Mouse (Mus musculus): ENCODE measurements around the gene Sco1. TPM values are rescaled to one million over a fixed set of nuclear protein-coding genes. Genes with fewer than 3 reads are reported as not detected.

Gene Sco1
- polyA plus RNA-seq, 1 experiment from 2014 or later, result 18.8 TPM

DNA sequence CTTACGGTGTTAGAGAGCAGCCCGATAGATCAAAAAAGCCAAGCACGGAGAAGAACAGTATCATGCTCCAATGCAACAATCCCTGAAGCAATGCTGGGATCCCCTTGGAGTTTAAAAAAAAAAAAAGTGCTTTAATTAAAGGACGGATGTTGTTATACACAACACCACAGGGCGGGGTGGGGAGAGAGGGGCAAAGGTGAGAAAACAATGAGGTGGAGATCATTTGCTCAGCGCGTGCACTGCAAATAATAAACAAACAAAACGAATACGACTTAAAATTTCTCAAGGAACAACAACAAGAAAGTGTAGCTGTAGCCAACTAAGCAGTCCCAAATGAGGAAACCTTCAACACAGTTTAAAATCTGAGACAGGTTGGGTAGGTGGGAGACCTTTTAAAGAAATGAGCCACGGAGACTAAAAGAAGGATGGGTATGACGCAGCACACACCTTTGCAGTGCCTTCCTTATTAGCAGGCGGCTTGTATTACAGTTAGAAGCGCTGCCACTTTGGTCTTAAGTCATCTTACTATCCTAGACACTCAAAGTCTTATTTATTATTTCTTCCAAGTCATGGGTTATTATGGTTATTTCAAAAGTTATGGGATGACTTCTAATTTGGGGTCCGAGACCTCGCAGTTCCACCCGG, 672 bp upstream of the Sco1 start:
- no peaks in the 10 kb centered on the region for H3K9me3 ChIP-seq (replicated peaks; ENCODE audit: control insufficient read depth, low read length)
- H3K27me3 ChIP-seq (ENCODE audit: control insufficient read depth, insufficient read depth, low read length), result no peaks in the 10 kb centered on the region
- WGBS, result 10% methylated on average over 16 of the region's 16 CpGs
- peaks cover 16% of the 10 kb centered on the region for H3K36me3 ChIP-seq (ENCODE audit: control insufficient read depth, insufficient read depth)
- ATAC-seq (replicated peaks; ENCODE audit: extremely low read depth, insufficient read depth, low FRiP score), result no peak; the same call in 1 of the 2 replicates
- peaks cover 18% of the 10 kb centered on the region for H3K4me1 ChIP-seq (ENCODE audit: control insufficient read depth, insufficient read depth, low read length)
- H3K9ac ChIP-seq (ENCODE audit: low read length), result peak overlapping the region; percentile 89
- peak overlapping the region; percentile 92 for H3K27ac ChIP-seq (ENCODE audit: low read length)
- H3K4me3 ChIP-seq (ENCODE audit: low read length), result peak overlapping the region; percentile 85
- peak overlapping the region; percentile 78 for H3K4me2 ChIP-seq (ENCODE audit: low read depth, low read length)

DNA sequence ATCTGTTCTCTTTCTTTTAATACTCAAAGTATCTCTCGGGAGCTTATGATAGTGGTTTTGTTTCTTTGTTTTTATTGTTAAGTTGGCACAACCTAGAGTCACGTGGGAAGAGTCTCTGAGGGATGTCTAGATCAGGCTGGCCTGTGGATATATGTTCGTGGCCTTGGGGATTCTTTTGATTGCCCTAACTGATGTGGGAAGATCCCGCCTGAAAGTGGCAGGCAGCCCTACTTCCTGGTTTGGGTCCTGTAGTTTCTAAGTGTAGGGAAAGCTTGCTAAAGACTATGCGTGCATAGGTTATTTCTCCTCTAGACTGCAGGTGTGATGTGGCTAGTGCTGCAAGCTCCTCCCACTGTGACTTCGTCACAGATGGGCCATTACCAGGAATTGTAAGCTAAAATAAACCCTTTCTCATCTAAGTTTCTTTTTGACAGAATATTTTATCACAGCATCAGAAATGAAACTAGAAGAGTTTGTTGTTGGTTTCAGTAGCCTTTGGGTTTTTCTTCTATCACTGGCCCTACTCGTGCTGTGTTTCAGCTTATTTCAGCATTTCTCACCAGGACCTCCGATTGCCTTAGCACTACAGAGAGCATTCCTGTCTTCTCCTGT, 2.4 kb downstream of the Sco1 start:
- 86% methylated on average over 8 of the region's 8 CpGs for WGBS
- Histone ChIP-seq H3K4me2 (ENCODE audit: low read depth, low read length) (no peak overlapping the region), H3K27ac (ENCODE audit: low read length) (no peak overlapping the region), H3K36me3 (ENCODE audit: control insufficient read depth, insufficient read depth) (peaks cover 30% of the 10 kb centered on the region), H3K4me1 (ENCODE audit: control insufficient read depth, insufficient read depth, low read length) (peaks cover 13% of the 10 kb centered on the region), H3K4me3 (ENCODE audit: low read length) (no peak overlapping the region), H3K9me3 (replicated peaks; ENCODE audit: control insufficient read depth, low read length) (no peaks in the 10 kb centered on the region), H3K9ac (ENCODE audit: low read length) (no peak overlapping the region), H3K27me3 (ENCODE audit: control insufficient read depth, insufficient read depth, low read length) (no peaks in the 10 kb centered on the region)
- ATAC-seq (replicated peaks; ENCODE audit: extremely low read depth, insufficient read depth, low FRiP score), result no peak

DNA sequence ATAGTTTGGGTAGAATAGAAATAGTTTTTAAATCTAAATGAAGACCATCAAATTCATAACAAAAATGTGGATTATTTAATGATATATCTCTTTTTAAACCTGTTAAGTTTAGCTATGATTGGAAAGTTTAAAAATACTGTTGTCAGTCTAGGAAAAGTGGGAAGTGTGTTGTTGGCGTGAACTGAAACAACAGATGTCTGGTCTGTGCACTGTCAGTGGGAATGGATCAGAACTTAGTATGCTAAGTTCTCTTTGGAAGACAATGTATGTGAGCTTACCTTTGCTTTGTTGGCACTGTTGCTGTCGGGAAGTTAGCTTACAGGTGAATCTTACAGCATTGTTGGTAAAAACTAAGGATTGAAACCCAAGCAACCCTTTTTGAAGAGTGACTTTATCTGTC, 8.8 kb downstream of the Sco1 start:
- WGBS, result 98% methylated on average over 2 of the region's 2 CpGs
- no peak overlapping the region for H3K27ac ChIP-seq (ENCODE audit: low read length)
- no peak for ATAC-seq (replicated peaks; ENCODE audit: extremely low read depth, insufficient read depth, low FRiP score)
- no peak overlapping the region for H3K4me2 ChIP-seq (ENCODE audit: low read depth, low read length)
- H3K27me3 ChIP-seq (ENCODE audit: control insufficient read depth, insufficient read depth, low read length), result no peaks in the 10 kb centered on the region
- no peaks in the 10 kb centered on the region for H3K9me3 ChIP-seq (replicated peaks; ENCODE audit: control insufficient read depth, low read length)
- peaks cover 42% of the 10 kb centered on the region for H3K36me3 ChIP-seq (ENCODE audit: control insufficient read depth, insufficient read depth)
- no peak overlapping the region for H3K9ac ChIP-seq (ENCODE audit: low read length)
- no peak overlapping the region for H3K4me3 ChIP-seq (ENCODE audit: low read length)
- no peaks in the 10 kb centered on the region for H3K4me1 ChIP-seq (ENCODE audit: control insufficient read depth, insufficient read depth, low read length)

DNA sequence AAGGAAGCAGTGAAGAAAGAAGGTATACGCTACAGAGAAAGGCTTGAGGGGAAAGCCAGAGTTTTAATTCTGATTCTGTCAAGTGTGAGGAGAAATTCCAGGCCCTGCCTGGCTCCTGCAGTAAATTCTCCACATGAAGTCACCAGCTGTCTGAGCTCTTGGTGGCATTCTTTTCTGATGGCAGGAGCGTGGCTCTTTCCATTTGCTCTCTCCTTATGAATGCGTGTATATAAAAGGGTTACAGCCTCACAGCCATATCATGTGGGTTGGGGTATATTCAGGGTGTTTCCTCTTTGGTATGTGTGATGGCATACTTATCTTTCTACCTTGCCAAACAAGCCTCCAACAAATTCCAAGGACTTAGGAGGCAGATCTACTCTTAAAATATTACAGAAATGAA, 10.3 kb downstream of the Sco1 start:
- no peaks in the 10 kb centered on the region for H3K9me3 ChIP-seq (replicated peaks; ENCODE audit: control insufficient read depth, low read length)
- no peak overlapping the region for H3K9ac ChIP-seq (ENCODE audit: low read length)
- H3K4me3 ChIP-seq (ENCODE audit: low read length), result no peak overlapping the region
- WGBS, result 76% methylated on average over 3 of the region's 3 CpGs
- no peak for ATAC-seq (replicated peaks; ENCODE audit: extremely low read depth, insufficient read depth, low FRiP score)
- no peak overlapping the region for H3K4me2 ChIP-seq (ENCODE audit: low read depth, low read length)
- H3K27ac ChIP-seq (ENCODE audit: low read length), result no peak overlapping the region
- no peaks in the 10 kb centered on the region for H3K4me1 ChIP-seq (ENCODE audit: control insufficient read depth, insufficient read depth, low read length)
- peaks cover 35% of the 10 kb centered on the region for H3K36me3 ChIP-seq (ENCODE audit: control insufficient read depth, insufficient read depth)
- H3K27me3 ChIP-seq (ENCODE audit: control insufficient read depth, insufficient read depth, low read length), result no peaks in the 10 kb centered on the region

DNA sequence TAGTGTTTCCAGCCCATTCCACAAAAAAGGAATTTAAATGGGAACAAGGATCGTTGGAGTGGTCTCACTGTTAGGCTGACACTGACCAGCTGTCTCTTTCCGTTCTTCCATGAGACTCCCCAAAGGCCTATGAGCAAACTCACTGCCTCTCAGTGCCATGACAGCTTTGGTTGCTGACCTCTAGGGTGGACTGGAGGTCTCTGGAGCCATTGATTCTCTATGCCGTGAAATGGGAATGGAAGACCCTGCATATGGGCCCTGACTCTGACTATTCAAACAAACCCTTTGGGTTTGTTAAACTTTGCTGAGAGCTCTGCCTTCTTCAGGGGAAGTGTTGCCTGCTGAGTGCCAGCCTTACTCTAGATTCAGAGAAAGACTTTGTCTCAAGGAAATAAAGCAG, 15.3 kb downstream of the Sco1 start:
- Histone ChIP-seq H3K36me3 (ENCODE audit: control insufficient read depth, insufficient read depth) (peaks cover 15% of the 10 kb centered on the region), H3K9ac (ENCODE audit: low read length) (no peak overlapping the region), H3K27me3 (ENCODE audit: control insufficient read depth, insufficient read depth, low read length) (no peaks in the 10 kb centered on the region), H3K4me1 (ENCODE audit: control insufficient read depth, insufficient read depth, low read length) (no peaks in the 10 kb centered on the region), H3K27ac (ENCODE audit: low read length) (no peak overlapping the region), H3K9me3 (replicated peaks; ENCODE audit: control insufficient read depth, low read length) (no peaks in the 10 kb centered on the region), H3K4me2 (ENCODE audit: low read depth, low read length) (no peak overlapping the region), H3K4me3 (ENCODE audit: low read length) (no peak overlapping the region)
- no peak for ATAC-seq (replicated peaks; ENCODE audit: extremely low read depth, insufficient read depth, low FRiP score)
- WGBS, result 79% methylated on average over 3 of the region's 3 CpGs

DNA sequence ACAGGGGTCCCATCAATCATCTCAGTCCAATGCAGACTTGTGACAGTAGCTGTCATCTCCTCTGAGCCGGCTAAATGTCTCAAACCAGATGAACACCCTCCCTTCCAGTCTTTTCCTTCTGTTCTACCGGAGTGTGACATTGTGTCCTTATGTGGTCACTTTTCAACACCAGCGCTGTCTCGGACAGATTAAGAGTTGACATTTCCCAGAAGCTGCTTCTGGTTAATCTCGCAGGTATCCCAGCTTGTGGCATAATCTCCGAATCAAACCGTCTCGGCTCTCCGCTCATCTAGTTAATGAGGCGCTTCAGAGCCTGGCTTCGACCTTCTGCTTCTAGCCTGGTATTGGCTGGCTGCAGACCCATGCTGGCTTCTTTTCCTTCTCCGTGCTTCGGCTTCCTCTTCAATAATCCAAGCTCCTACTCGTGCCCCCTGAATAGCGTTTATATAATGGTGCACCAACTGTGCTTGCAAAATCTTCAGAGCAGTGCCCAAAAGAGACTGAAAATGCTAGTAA, 20.2 kb downstream of the Sco1 start:
- Histone ChIP-seq H3K4me3 (ENCODE audit: low read length) (no peak overlapping the region), H3K9ac (ENCODE audit: low read length) (no peak overlapping the region), H3K9me3 (replicated peaks; ENCODE audit: control insufficient read depth, low read length) (no peaks in the 10 kb centered on the region), H3K36me3 (ENCODE audit: control insufficient read depth, insufficient read depth) (no peaks in the 10 kb centered on the region), H3K27ac (ENCODE audit: low read length) (no peak overlapping the region), H3K27me3 (ENCODE audit: control insufficient read depth, insufficient read depth, low read length) (no peaks in the 10 kb centered on the region), H3K4me2 (ENCODE audit: low read depth, low read length) (no peak overlapping the region), H3K4me1 (ENCODE audit: control insufficient read depth, insufficient read depth, low read length) (no peaks in the 10 kb centered on the region)
- 34% methylated on average over 15 of the region's 15 CpGs for WGBS
- no peak for ATAC-seq (replicated peaks; ENCODE audit: extremely low read depth, insufficient read depth, low FRiP score)

DNA sequence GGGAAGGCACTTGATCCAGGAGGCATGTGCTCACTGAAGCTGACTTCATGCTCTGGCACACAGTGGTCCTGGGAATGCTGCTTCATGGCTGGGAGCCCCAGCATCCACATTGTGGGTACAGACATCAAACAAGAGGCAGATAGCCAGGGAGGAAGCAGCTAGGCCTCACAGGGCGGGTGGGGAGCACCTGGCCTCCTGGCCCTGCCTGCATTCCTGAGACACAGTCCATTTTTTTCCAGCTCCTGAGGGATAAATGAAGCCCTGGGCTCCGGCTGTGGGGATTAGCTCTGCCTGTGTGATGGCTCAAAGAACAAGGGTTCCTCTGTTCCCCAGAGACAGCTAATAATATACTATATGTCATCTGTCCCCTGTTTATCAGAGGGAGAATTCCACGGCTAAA, 22.6 kb downstream of the Sco1 start:
- Histone ChIP-seq H3K9ac (ENCODE audit: low read length) (no peak overlapping the region), H3K4me1 (ENCODE audit: control insufficient read depth, insufficient read depth, low read length) (no peaks in the 10 kb centered on the region), H3K9me3 (replicated peaks; ENCODE audit: control insufficient read depth, low read length) (no peaks in the 10 kb centered on the region), H3K27me3 (ENCODE audit: control insufficient read depth, insufficient read depth, low read length) (no peaks in the 10 kb centered on the region), H3K4me3 (ENCODE audit: low read length) (no peak overlapping the region), H3K36me3 (ENCODE audit: control insufficient read depth, insufficient read depth) (no peaks in the 10 kb centered on the region), H3K4me2 (ENCODE audit: low read depth, low read length) (no peak overlapping the region), H3K27ac (ENCODE audit: low read length) (no peak overlapping the region)
- WGBS, result 49% methylated on average over 3 of the region's 3 CpGs
- ATAC-seq (replicated peaks; ENCODE audit: extremely low read depth, insufficient read depth, low FRiP score), result no peak

DNA sequence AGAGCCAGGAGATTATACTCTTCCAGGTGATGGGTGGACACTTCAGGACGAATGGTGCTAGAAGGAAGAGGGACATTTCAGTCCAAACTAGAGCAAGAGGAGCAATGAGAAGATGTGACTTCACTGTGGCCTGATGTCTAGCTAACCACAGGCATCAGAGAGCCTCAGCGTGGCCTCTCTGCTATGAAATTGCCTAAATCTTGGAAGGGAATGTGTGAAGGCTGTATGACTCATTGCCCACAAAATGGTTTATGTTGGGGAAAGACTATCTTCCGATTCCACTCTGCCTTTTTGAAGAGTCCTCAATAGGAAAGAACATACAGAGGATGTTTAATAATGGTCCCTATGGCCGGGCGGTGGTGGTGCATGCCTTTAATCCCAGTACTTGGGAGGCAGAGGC, 24.3 kb downstream of the Sco1 start:
- 78% methylated on average over 5 of the region's 5 CpGs for WGBS
- no peak overlapping the region for H3K27ac ChIP-seq (ENCODE audit: low read length)
- H3K36me3 ChIP-seq (ENCODE audit: control insufficient read depth, insufficient read depth), result no peaks in the 10 kb centered on the region
- H3K4me3 ChIP-seq (ENCODE audit: low read length), result no peak overlapping the region
- H3K9ac ChIP-seq (ENCODE audit: low read length), result no peak overlapping the region
- no peaks in the 10 kb centered on the region for H3K4me1 ChIP-seq (ENCODE audit: control insufficient read depth, insufficient read depth, low read length)
- H3K27me3 ChIP-seq (ENCODE audit: control insufficient read depth, insufficient read depth, low read length), result no peaks in the 10 kb centered on the region
- H3K4me2 ChIP-seq (ENCODE audit: low read depth, low read length), result no peak overlapping the region
- H3K9me3 ChIP-seq (replicated peaks; ENCODE audit: control insufficient read depth, low read length), result no peaks in the 10 kb centered on the region
- ATAC-seq (replicated peaks; ENCODE audit: extremely low read depth, insufficient read depth, low FRiP score), result no peak

DNA sequence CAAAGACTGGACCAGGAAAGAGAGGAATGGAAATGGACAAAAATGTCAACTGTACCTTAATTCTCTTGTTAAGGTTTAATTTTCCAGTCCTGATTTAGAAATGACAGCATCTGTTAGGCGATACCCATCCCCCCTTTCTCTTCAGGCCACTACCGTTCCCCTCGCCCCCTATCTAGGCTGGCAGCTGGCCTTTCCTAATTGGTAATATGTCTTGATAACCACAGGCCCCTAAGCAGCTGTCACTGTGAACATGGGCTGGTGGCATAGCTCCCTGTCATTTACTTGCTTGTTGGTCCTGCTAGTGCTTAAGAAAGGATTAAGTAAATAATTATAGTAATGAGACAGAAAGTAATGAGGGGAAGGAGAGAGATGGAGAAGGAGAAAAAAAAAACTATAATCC, 25.0 kb downstream of the Sco1 start:
- Histone ChIP-seq H3K9ac (ENCODE audit: low read length) (no peak overlapping the region), H3K27me3 (ENCODE audit: control insufficient read depth, insufficient read depth, low read length) (no peaks in the 10 kb centered on the region), H3K27ac (ENCODE audit: low read length) (no peak overlapping the region), H3K9me3 (replicated peaks; ENCODE audit: control insufficient read depth, low read length) (no peaks in the 10 kb centered on the region), H3K4me2 (ENCODE audit: low read depth, low read length) (no peak overlapping the region), H3K4me1 (ENCODE audit: control insufficient read depth, insufficient read depth, low read length) (no peaks in the 10 kb centered on the region), H3K36me3 (ENCODE audit: control insufficient read depth, insufficient read depth) (no peaks in the 10 kb centered on the region), H3K4me3 (ENCODE audit: low read length) (no peak overlapping the region)
- ATAC-seq (replicated peaks; ENCODE audit: extremely low read depth, insufficient read depth, low FRiP score), result no peak
- WGBS, result 40% methylated on average over 3 of the region's 3 CpGs
